Mouse (Mus musculus) embryonic facial prominence, embryonic 11.5 days (tissue): ENCODE results near the gene 1110002E22Rik. TPM values are rescaled to one million over a fixed set of nuclear protein-coding genes. Genes with fewer than 3 reads are reported as not detected.

Experiments
- ATAC-seq: fragments of 200-750 bp; cut with Nextera tagmentation; replicated peaks from 2 replicates; pipeline ENCODE4 v1.8.0; 2017; ENCODE audit warnings: low read depth; ENCODE audit not compliant: insufficient number of reproducible peaks, low FRiP score, low TSS enrichment
- DNase-seq: peaks from one replicate; pipeline ENCODE4 v3.0.0-alpha.2; 2015; ENCODE audit warnings: low spot score
- H3K27ac ChIP-seq: fragments of 300-500 bp; sonication (generic); replicated peaks from 2 replicates; pipeline ENCODE4 v1.5.1; 2014; ENCODE audit warnings: mild to moderate bottlenecking, low read depth, low read length, control low read depth
- H3K27me3 ChIP-seq: fragments of 300-500 bp; sonication (generic); 2 replicates; pipeline ENCODE4 v1.6.1; 2014; ENCODE audit warnings: mild to moderate bottlenecking, low read length, moderate library complexity, mixed read lengths; ENCODE audit not compliant: control insufficient read depth, insufficient read depth
- H3K36me3 ChIP-seq: fragments of 300-500 bp; sonication (generic); replicated peaks from 2 replicates; pipeline ENCODE4 v1.6.1; 2014; ENCODE audit warnings: low read depth, mild to moderate bottlenecking, low read length, moderate library complexity, mixed read lengths; ENCODE audit not compliant: control insufficient read depth, insufficient read depth
- H3K4me1 ChIP-seq: fragments of 300-500 bp; sonication (generic); 2 replicates; pipeline ENCODE4 v1.6.1; 2014; ENCODE audit warnings: low read length, mixed read lengths; ENCODE audit not compliant: control insufficient read depth, insufficient read depth
- H3K4me2 ChIP-seq: fragments of 300-500 bp; sonication (generic); 2 replicates; pipeline ENCODE4 v1.6.1; 2014; ENCODE audit warnings: low read depth, mild to moderate bottlenecking, control low read depth, low read length, moderate library complexity
- H3K4me3 ChIP-seq: fragments of 300-500 bp; sonication (generic); 2 replicates; pipeline ENCODE4 v1.5.1; 2014; ENCODE audit warnings: low read depth, low read length, control low read depth
- H3K9ac ChIP-seq: fragments of 300-500 bp; sonication (generic); replicated peaks from 2 replicates; pipeline ENCODE4 v1.6.1; 2014; ENCODE audit warnings: mild to moderate bottlenecking, control low read depth, low read length
- H3K9me3 ChIP-seq: fragments of 300-500 bp; sonication (generic); replicated peaks from 2 replicates; pipeline ENCODE4 v1.6.1; 2016; ENCODE audit warnings: mild to moderate bottlenecking, low read length, inconsistent platforms, mixed read lengths; ENCODE audit not compliant: control insufficient read depth
- WGBS: fragments of 180-500 bp; shearing (Covaris S2); extraction: QIAGEN DNeasy Blood & Tissue Kit; methylation state at CpG from one replicate; pipeline ENCODE4 v1.1.7; 2014; 5-methylcytosine and 5-hydroxymethylcytosine counted together
- polyA plus RNA-seq: library from polyadenylated mRNA; unstranded; fragments of >200 nt; fragmentation: Nextera tagmentation; extraction: Ambion mirVana; gene quantifications from 2 replicates; pipeline ENCODE4 v1.2.1, GENCODE M21; 2014

Gene 1110002E22Rik
- polyA plus RNA-seq, 1 experiment from 2014 or later: 0.17 TPM

DNA sequence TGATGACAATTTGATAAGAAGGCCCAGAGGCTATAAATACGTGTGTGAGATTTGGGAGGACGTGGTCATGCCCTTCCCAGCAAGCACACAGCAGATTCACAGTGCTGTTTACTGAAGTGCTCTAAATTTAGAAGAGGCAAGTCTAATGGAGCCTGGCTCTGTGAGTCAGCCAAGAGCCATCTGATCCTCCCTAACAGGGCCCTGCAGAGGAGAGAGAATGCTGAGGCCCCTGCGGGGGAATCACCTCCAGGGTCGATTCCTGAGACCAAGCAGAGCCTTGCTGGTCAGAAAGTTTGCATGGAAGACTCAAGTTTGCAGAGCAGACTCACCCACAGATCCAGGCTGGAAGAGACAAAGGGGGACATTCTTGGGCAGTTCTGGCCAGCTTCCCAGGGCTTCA is 10.9 kb upstream of the 1110002E22Rik start:
- no peaks in the 10 kb centered on the region for H3K36me3 ChIP-seq
- WGBS: 35% methylated on average over 4 of the region's 4 CpGs
- no peak for DNase-seq
- no peaks in the 10 kb centered on the region for H3K9me3 ChIP-seq
- H3K27me3 ChIP-seq: no peaks in the 10 kb centered on the region
- H3K27ac ChIP-seq: no peak overlapping the region
- no peak overlapping the region for H3K4me3 ChIP-seq
- H3K4me1 ChIP-seq: no peaks in the 10 kb centered on the region
- no peak for ATAC-seq
- H3K4me2 ChIP-seq: no peak overlapping the region
- peak overlapping the region; percentile 10; the same call in 1 of the 2 replicates for H3K9ac ChIP-seq

DNA sequence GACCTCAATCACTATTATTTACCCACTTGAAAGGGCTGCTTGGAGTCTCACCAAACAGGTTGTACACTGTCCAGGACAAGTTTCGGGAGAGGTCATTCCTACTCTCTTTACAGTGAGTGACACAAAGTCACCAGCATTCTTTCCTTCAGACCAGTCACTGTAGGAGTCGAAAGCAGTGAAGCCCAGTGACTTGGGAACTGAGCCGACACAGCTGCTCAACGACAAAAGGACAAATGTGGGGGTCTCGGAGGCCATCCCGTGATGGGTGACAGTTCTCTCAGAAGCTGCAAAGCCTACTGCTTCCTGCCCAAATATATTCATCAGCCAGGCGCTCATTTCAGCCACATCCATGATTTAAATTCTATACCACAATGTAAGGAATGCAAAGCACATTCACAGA is 7.9 kb upstream of the 1110002E22Rik start:
- H3K27ac ChIP-seq: no peak overlapping the region
- no peaks in the 10 kb centered on the region for H3K9me3 ChIP-seq
- H3K27me3 ChIP-seq: no peaks in the 10 kb centered on the region
- no peak for ATAC-seq
- DNase-seq: no peak
- no peak overlapping the region for H3K9ac ChIP-seq
- H3K4me2 ChIP-seq: no peak overlapping the region
- H3K4me1 ChIP-seq: no peaks in the 10 kb centered on the region
- no peak overlapping the region for H3K4me3 ChIP-seq
- no peaks in the 10 kb centered on the region for H3K36me3 ChIP-seq
- 71% methylated on average over 7 of the region's 7 CpGs for WGBS

DNA sequence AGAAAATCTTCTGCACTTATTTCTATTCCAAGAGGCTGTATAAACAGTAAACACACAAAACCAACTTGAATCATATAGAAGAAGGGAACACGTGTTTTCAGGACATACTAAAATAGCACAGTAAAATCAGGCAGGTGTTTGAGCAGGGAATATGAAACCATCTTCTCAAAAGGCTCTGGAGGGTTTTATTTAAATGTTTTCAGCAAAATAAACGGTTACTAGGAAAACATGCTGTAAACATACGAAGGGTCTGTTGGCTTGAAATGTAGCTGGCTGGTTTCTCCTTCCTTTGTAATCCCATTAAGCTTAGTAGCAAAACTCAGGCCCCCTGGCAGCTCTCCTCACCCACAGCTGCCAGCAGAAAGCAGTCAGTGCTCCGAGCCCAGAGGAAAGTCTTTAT is 6.6 kb upstream of the 1110002E22Rik start:
- DNase-seq (no peak), ATAC-seq (no peak)
- 54% methylated on average over 4 of the region's 4 CpGs for WGBS
- no peaks in the 10 kb centered on the region for H3K36me3 ChIP-seq
- no peak overlapping the region for H3K4me2 ChIP-seq
- H3K4me1 ChIP-seq: no peaks in the 10 kb centered on the region
- H3K9ac ChIP-seq: no peak overlapping the region
- H3K27me3 ChIP-seq: no peaks in the 10 kb centered on the region
- no peaks in the 10 kb centered on the region for H3K9me3 ChIP-seq
- H3K27ac ChIP-seq: no peak overlapping the region
- H3K4me3 ChIP-seq: no peak overlapping the region

DNA sequence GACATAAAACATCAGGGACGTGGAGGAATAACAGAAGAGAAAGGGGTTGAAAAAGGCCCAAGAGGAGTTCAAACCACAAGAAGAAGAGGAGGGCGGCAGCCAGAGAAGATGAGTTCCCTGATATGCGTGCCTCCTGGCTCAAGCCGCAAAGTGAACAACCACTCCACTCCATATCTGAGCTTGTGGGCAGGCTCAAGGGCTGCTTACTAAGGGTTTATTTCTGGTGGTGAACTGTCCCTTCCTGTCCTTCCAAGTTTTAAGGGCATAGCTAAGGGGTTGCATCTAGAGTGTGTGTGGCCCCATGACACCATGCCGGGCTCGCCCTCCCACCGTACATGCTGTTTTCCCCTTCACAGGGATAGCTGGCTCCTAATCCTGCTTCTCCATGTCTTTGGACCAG is 4.4 kb upstream of the 1110002E22Rik start:
- no peaks in the 10 kb centered on the region for H3K27me3 ChIP-seq
- no peaks in the 10 kb centered on the region for H3K9me3 ChIP-seq
- no peak for DNase-seq
- 92% methylated on average over 7 of the region's 7 CpGs for WGBS
- H3K4me2 ChIP-seq: no peak overlapping the region
- H3K4me1 ChIP-seq: no peaks in the 10 kb centered on the region
- no peak overlapping the region for H3K27ac ChIP-seq
- H3K4me3 ChIP-seq: no peak overlapping the region
- no peak for ATAC-seq
- H3K9ac ChIP-seq: no peak overlapping the region
- H3K36me3 ChIP-seq: no peaks in the 10 kb centered on the region

DNA sequence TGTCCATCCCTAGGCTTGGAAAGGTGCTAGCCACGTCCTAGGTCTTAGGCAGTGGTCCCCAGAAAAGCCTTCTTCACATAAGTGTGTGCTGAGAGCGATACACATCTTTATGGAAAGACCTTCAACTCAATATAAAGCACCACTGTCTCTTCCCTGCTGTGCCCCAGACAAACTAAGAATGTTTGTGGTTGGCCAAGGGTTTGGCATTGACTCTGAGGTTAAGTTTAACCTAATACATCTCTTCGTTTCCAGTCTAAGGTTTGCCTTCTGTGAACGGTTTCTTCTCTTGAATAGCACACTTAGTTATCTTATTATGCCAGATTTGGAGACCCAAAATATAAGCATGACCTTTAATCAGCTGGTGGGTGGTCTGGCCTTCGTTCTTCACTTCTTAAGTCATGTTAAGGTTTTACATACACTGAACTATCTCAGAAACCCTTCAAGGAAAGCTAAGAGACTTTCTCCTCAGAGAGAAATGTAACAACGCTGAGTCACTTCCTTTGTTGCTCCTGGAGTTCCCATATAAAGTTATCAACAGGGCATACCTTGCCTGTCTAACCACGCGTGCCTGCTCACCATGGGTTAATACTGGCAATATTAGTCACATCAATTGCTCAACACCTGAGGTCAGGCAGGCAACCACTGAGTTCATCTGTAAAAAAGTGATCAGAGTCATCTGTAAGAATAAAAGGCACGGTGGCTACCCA is 3.5 kb upstream of the 1110002E22Rik start:
- H3K27ac ChIP-seq: no peak overlapping the region
- DNase-seq (no peak), ATAC-seq (no peak)
- no peaks in the 10 kb centered on the region for H3K36me3 ChIP-seq
- H3K9ac ChIP-seq: no peak overlapping the region
- no peak overlapping the region for H3K4me3 ChIP-seq
- H3K9me3 ChIP-seq: no peaks in the 10 kb centered on the region
- H3K4me2 ChIP-seq: no peak overlapping the region
- H3K4me1 ChIP-seq: no peaks in the 10 kb centered on the region
- H3K27me3 ChIP-seq: no peaks in the 10 kb centered on the region
- whole genome bisulfite sequencing: 86% methylated on average over 9 of the region's 9 CpGs

DNA sequence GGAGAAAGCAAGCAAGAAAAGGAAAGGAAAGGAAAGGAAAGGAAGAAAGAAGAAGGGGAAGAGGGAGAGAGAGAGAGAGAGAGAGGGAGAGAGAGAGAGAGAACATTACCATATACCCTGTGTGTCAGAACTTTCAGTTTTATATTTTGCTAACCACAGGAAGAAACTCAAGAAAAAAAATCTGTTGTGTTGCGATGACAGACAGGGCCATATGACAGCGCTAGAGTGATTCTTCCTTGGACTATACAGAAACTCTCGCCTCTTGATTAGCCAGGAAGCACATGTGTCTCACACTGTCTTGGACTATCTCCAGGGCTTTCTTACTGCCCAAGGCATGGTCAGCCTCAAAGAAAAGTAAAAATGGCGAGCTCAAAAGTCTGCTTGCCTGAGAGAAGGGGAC is 2.2 kb upstream of the 1110002E22Rik start:
- 84% methylated on average over 4 of the region's 4 CpGs for WGBS
- no peaks in the 10 kb centered on the region for H3K4me1 ChIP-seq
- no peaks in the 10 kb centered on the region for H3K9me3 ChIP-seq
- H3K27ac ChIP-seq: no peak overlapping the region
- H3K4me3 ChIP-seq: no peak overlapping the region
- ATAC-seq: no peak
- no peak for DNase-seq
- no peaks in the 10 kb centered on the region for H3K36me3 ChIP-seq
- no peaks in the 10 kb centered on the region for H3K27me3 ChIP-seq
- H3K4me2 ChIP-seq: no peak overlapping the region
- H3K9ac ChIP-seq: no peak overlapping the region

DNA sequence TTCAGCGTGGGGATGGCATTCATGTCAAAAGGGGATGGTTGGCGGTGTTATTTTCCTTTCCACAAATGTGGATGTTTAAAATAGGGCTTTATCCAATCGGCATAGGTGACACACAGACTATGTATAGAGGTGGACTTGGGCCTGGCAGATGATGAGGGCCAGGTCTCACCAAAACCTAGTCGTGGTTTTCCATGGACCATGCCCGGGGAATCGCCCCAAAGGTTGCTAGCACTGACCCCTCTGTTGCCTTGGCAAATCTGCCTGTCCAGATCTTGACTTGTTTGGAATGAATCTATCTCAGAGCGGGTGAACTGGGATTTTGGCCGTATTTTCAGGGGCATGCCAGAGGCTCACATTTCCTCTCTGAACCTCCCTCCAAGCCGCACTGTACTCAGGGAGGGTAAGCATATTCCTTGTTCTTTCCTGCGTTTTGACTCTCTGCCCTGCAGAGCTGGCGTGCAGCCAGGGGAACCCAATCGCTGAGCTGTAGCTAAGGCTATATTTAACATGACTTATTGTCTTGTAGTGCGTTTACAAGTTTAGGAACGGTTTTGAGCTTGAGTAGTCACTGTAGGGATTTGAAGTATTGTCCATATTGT is 1.0 kb upstream of the 1110002E22Rik start:
- DNase-seq: no peak
- H3K4me2 ChIP-seq: no peak overlapping the region

DNA sequence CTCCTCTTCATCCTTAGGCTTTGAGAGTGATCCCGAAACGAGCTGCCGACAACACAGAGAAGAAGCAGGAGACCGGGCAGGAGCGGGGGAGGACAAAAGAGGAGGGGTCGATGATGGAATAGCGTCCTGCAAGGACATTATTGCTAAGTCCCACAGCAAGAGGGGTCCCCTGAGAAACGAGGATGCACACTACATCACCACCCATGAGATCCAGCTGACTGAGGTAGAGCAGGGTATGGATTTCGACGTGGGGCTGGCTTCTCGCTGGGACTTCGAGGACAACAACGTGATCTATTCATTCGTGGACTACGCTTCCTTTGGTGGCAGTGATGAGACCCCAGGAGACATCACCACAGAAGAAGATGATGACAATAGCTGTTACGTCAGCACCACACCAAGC is 1.1 kb downstream of the 1110002E22Rik start:
- no peak overlapping the region; the same call in 1 of the 2 replicates for H3K4me2 ChIP-seq
- 91% methylated on average over 16 of the region's 16 CpGs for WGBS
- H3K9me3 ChIP-seq: no peaks in the 10 kb centered on the region
- H3K4me3 ChIP-seq: no peak overlapping the region
- ATAC-seq (no peak), DNase-seq (no peak)
- no peak overlapping the region for H3K9ac ChIP-seq
- H3K4me1 ChIP-seq: 0 out of 2 replicates have a peak, but pooled peaks cover 4% of the 10 kb centered on the region
- H3K36me3 ChIP-seq: no peaks in the 10 kb centered on the region
- no peak overlapping the region for H3K27ac ChIP-seq
- no peaks in the 10 kb centered on the region for H3K27me3 ChIP-seq

More for the DNA sequence above, 1.0 kb upstream of the 1110002E22Rik start:
- 67% methylated on average over 14 of the region's 14 CpGs for WGBS
- H3K4me3 ChIP-seq: no peak overlapping the region
- H3K4me1 ChIP-seq: no peaks in the 10 kb centered on the region
- no peaks in the 10 kb centered on the region for H3K27me3 ChIP-seq
- H3K9me3 ChIP-seq: no peaks in the 10 kb centered on the region
- ATAC-seq: no peak
- H3K36me3 ChIP-seq: no peaks in the 10 kb centered on the region
- H3K27ac ChIP-seq: no peak overlapping the region
- H3K9ac ChIP-seq: no peak overlapping the region
